Mouse (Mus musculus) intestine, postnatal 0 days (tissue): ENCODE measurements around the gene Nyap2. TPM values are rescaled to one million over a fixed set of nuclear protein-coding genes. Genes with fewer than 3 reads are reported as not detected.

ENCODE experiments used
- ATAC-seq: fragments of 200-750 bp; cut with Nextera tagmentation; 2 replicates; pipeline ENCODE4 v1.8.0; 2017; ENCODE audit warnings: mild to moderate bottlenecking, moderate TSS enrichment, moderate library complexity
- H3K27ac ChIP-seq: fragments of 300-500 bp; sonication (generic); 2 replicates; pipeline ENCODE4 v1.5.1; 2014; ENCODE audit warnings: mild to moderate bottlenecking, low read depth, low read length, moderate library complexity
- H3K27me3 ChIP-seq: fragments of 300-500 bp; sonication (generic); replicated peaks from 2 replicates; pipeline ENCODE4 v1.6.1; 2014; ENCODE audit warnings: low read length, mixed read lengths; ENCODE audit not compliant: control insufficient read depth, insufficient read depth
- H3K36me3 ChIP-seq: fragments of 300-500 bp; sonication (generic); 2 replicates; pipeline ENCODE4 v1.6.1; 2014; ENCODE audit warnings: mild to moderate bottlenecking, moderate library complexity; ENCODE audit not compliant: control insufficient read depth, insufficient read depth
- H3K4me1 ChIP-seq: fragments of 300-500 bp; sonication (generic); replicated peaks from 2 replicates; pipeline ENCODE4 v1.6.1; 2014; ENCODE audit warnings: antibody characterized with exemption, low read length, mixed read lengths; ENCODE audit not compliant: control insufficient read depth, insufficient read depth
- H3K4me2 ChIP-seq: fragments of 300-500 bp; sonication (generic); replicated peaks from 2 replicates; pipeline ENCODE4 v1.6.1; 2014; ENCODE audit warnings: low read depth, mild to moderate bottlenecking, moderate library complexity
- H3K4me3 ChIP-seq: fragments of 300-500 bp; sonication (generic); 2 replicates; pipeline ENCODE4 v1.5.1; 2014; ENCODE audit warnings: low read depth, low read length
- H3K9ac ChIP-seq: fragments of 300-500 bp; sonication (generic); 2 replicates; pipeline ENCODE4 v1.6.1; 2014; ENCODE audit warnings: mild to moderate bottlenecking, low read depth, low read length
- H3K9me3 ChIP-seq: fragments of 300-500 bp; sonication (generic); 2 replicates; pipeline ENCODE4 v1.6.1; 2016; ENCODE audit warnings: mixed run types; ENCODE audit not compliant: control insufficient read depth
- CTCF ChIP-seq: sonication (generic); IDR thresholded peaks from 2 replicates; pipeline ENCODE4 v1.5.1; 2016; ENCODE audit warnings: low read depth, mild to moderate bottlenecking, control low read depth, antibody characterized with exemption, moderate library complexity
- WGBS: fragments of 180-500 bp; shearing (Covaris S2); extraction: QIAGEN DNeasy Blood & Tissue Kit; methylation state at CpG from one replicate; pipeline ENCODE4 v1.1.7; 2014; 5-methylcytosine and 5-hydroxymethylcytosine counted together
- polyA plus RNA-seq: library from polyadenylated mRNA; unstranded; fragments of >200 nt; fragmentation: Nextera tagmentation; extraction: Ambion mirVana; gene quantifications from 2 replicates; pipeline ENCODE4 v1.2.1, GENCODE M21; 2015

Gene Nyap2
- polyA plus RNA-seq, 1 experiment from 2014 or later: 0.16 TPM

DNA sequence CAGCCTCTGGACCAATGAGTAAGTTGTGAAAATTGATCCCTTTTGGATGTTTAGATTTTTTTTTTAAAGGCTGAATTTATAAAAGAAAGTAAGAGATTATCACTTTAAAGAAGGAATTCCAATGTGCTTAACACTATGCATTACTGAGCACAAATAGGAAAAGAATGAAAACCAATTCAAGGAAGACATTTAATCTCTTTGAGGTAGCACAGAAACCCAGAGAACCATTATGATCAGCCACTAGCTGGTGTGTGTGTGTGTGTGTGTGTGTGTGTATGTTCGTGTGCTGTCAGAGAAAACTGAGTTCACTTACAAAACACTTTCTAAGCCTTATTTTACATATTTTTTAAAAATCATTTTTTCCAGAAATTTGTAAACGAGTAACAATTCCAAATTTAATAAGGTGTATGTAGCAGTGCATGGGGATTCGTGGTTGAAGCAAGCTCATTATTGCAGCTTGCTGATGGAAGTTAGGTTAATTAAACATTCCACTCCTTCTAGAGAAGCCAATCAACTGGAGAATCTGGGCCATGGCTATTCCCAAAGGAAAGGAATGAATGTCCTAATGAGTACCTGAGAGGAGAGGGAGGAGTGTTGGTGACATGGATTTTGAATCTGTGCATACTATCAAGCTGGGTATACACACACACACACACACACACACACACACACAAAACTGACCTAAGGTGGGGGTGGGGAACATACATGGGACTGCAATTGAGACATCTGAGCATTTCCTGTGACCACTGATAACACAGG is 171.9 kb downstream of the Nyap2 start:
- no peak for ATAC-seq
- no peaks in the 10 kb centered on the region for H3K27me3 ChIP-seq
- H3K4me2 ChIP-seq: no peak overlapping the region
- no peak overlapping the region for H3K27ac ChIP-seq
- no peak overlapping the region for H3K4me3 ChIP-seq
- H3K9me3 ChIP-seq: no peaks in the 10 kb centered on the region
- no peaks in the 10 kb centered on the region for H3K4me1 ChIP-seq
- TF ChIP-seq CTCF: no peak
- 77% methylated on average over 3 of the region's 3 CpGs for WGBS
- no peaks in the 10 kb centered on the region for H3K36me3 ChIP-seq
- H3K9ac ChIP-seq: no peak overlapping the region

- Histone ChIP-seq H3K27me3 (no peaks in the 10 kb centered on the region), H3K9me3 (no peaks in the 10 kb centered on the region), H3K36me3 (no peaks in the 10 kb centered on the region), H3K27ac (no peak overlapping the region), H3K9ac (no peak overlapping the region), H3K4me1 (no peaks in the 10 kb centered on the region), H3K4me3 (no peak overlapping the region), H3K4me2 (no peak overlapping the region)
- no peak for TF ChIP-seq CTCF
- ATAC-seq: no peak
- WGBS: 91% methylated on average over 11 of the region's 11 CpGs
Measured at GRCm38 (mm10) chr1:81250068-81250467, 173.3 kb downstream of the Nyap2 start.

DNA sequence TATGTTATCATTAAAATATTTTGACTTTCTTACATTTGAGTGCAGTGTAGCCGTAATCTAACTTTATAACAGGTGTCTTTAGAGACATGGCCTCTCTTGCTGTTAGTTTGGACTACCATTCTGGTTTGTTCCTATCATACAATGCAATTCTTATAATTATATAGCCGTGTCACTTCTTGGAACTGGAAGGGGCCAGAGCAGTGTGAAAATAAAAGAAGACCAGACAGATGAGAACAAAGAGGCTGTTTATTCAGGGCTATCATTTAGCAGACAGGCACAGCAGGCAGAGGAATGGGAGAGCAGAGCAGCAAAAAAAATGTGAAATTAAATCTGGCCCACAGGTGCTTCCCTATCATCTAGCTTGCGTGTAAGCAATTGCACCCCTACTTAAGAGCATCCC is 189.7 kb downstream of the Nyap2 start:
- WGBS: 58% methylated on average over 3 of the region's 3 CpGs
- no peak overlapping the region for H3K9ac ChIP-seq
- no peaks in the 10 kb centered on the region for H3K36me3 ChIP-seq
- no peaks in the 10 kb centered on the region for H3K27me3 ChIP-seq
- no peak overlapping the region for H3K4me2 ChIP-seq
- TF ChIP-seq CTCF: no peak
- no peaks in the 10 kb centered on the region for H3K4me1 ChIP-seq
- no peak overlapping the region for H3K27ac ChIP-seq
- H3K9me3 ChIP-seq: no peaks in the 10 kb centered on the region
- no peak for ATAC-seq
- no peak overlapping the region for H3K4me3 ChIP-seq

GRCm38 (mm10) chr1:81280978-81281377 is 204.2 kb downstream of the Nyap2 start:
- Histone ChIP-seq H3K9me3 (no peaks in the 10 kb centered on the region), H3K4me1 (no peaks in the 10 kb centered on the region), H3K4me3 (no peak overlapping the region), H3K27ac (no peak overlapping the region), H3K4me2 (no peak overlapping the region), H3K36me3 (no peaks in the 10 kb centered on the region), H3K9ac (no peak overlapping the region), H3K27me3 (no peaks in the 10 kb centered on the region)
- no peak for TF ChIP-seq CTCF
- no peak for ATAC-seq
- WGBS: 56% methylated on average over 9 of the region's 9 CpGs

DNA sequence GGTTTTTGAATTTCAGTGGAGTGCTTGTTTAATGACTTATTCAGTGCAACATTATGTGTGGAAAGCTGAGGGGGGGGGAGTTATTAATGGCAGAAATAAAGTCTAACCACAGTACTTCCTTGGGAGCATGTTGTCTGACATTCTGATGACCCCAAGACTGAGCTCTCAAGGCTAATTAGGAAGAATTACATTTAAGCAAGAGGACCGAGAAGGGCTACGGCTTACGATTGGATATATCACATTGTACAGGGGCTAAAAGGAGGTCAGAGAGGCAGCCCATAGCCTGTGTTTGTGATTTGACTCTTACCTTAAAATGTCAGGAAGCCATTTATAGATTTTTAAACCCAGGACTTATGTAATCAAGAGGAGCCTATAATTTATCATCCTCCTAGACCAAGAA is 208.9 kb downstream of the Nyap2 start:
- Histone ChIP-seq H3K36me3 (no peaks in the 10 kb centered on the region), H3K27me3 (no peaks in the 10 kb centered on the region), H3K9ac (no peak overlapping the region), H3K27ac (no peak overlapping the region), H3K4me1 (no peaks in the 10 kb centered on the region), H3K9me3 (no peaks in the 10 kb centered on the region), H3K4me2 (no peak overlapping the region), H3K4me3 (no peak overlapping the region)
- 52% methylated on average over 3 of the region's 3 CpGs for WGBS
- no peak for TF ChIP-seq CTCF
- no peak for ATAC-seq

DNA sequence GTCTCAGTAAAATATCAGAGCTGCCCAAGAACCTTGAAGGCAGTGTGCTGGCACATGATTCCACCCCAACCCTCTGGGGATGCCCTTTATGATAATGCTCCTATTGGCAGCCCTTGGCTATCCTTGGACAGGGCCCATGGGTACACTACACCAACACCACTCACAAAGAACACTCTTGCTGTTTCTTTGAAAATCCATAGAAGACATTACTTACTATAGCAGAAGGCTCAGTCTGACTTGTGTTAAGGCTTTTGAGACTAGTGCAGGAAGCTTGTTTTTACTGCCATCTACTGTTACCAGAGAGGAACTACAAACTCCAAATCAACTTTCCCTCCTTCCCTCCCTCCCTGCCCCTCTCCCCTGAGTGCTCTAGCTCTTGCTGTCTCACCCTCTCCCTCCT is 210.3 kb downstream of the Nyap2 start:
- ATAC-seq: no peak
- TF ChIP-seq CTCF: peak; percentile 74

More for the DNA sequence above, 210.3 kb downstream of the Nyap2 start:
- Histone ChIP-seq H3K4me2 (no peak overlapping the region), H3K4me1 (no peaks in the 10 kb centered on the region), H3K9ac (no peak overlapping the region), H3K27me3 (no peaks in the 10 kb centered on the region), H3K27ac (no peak overlapping the region), H3K36me3 (no peaks in the 10 kb centered on the region), H3K4me3 (no peak overlapping the region), H3K9me3 (no peaks in the 10 kb centered on the region)
